Mouse (Mus musculus): ENCODE measurements around the gene Fkbp8. TPM values are rescaled to one million over a fixed set of nuclear protein-coding genes. Genes with fewer than 3 reads are reported as not detected.
A peak's percentile ranks its signal among the peaks of the same experiment; 100 is the strongest.

Gene Fkbp8
- polyA plus RNA-seq, 1 experiment from 2014 or later = 389 TPM

GRCm38 (mm10) chr8:70513441-70513840 is 14.1 kb upstream of the Fkbp8 start:
- WGBS = 61% methylated on average over 2 of the region's 2 CpGs
- peaks cover 18% of the 10 kb centered on the region for H3K4me1 ChIP-seq
- no peak overlapping the region for H3K27ac ChIP-seq (replicated peaks)
- peaks cover 31% of the 10 kb centered on the region for H3K36me3 ChIP-seq
- no peak overlapping the region for H3K4me3 ChIP-seq (replicated peaks)
- H3K4me2 ChIP-seq = no peak overlapping the region
- H3K27me3 ChIP-seq (replicated peaks) = no peaks in the 10 kb centered on the region
- ATAC-seq (ENCODE audit: low FRiP score) = no peak
- H3K9ac ChIP-seq (replicated peaks) = no peak overlapping the region
- H3K9me3 ChIP-seq (replicated peaks) = no peaks in the 10 kb centered on the region

- ATAC-seq (ENCODE audit: low FRiP score) = no peak
- no peaks in the 10 kb centered on the region for H3K9me3 ChIP-seq (replicated peaks)
- no peak overlapping the region for H3K4me2 ChIP-seq
- H3K27ac ChIP-seq (replicated peaks) = no peak overlapping the region
- H3K4me1 ChIP-seq = peaks cover 9% of the 10 kb centered on the region
- peaks cover 36% of the 10 kb centered on the region for H3K36me3 ChIP-seq
- H3K27me3 ChIP-seq (replicated peaks) = no peaks in the 10 kb centered on the region
- WGBS = 84% methylated on average over 10 of the region's 10 CpGs
- no peak overlapping the region for H3K4me3 ChIP-seq (replicated peaks)
- H3K9ac ChIP-seq (replicated peaks) = no peak overlapping the region
Measured at GRCm38 (mm10) chr8:70517940-70518643, 9.4 kb upstream of the Fkbp8 start.

GRCm38 (mm10) chr8:70519043-70519442 is 8.5 kb upstream of the Fkbp8 start:
- peaks cover 30% of the 10 kb centered on the region for H3K36me3 ChIP-seq

GRCm38 (mm10) chr8:70519606-70520005 is 7.9 kb upstream of the Fkbp8 start:
- Histone ChIP-seq H3K4me2 (no peak overlapping the region), H3K9me3 (replicated peaks) (no peaks in the 10 kb centered on the region), H3K4me1 (peaks cover 17% of the 10 kb centered on the region), H3K4me3 (replicated peaks) (no peak overlapping the region), H3K9ac (replicated peaks) (no peak overlapping the region), H3K27me3 (replicated peaks) (no peaks in the 10 kb centered on the region), H3K27ac (replicated peaks) (no peak overlapping the region), H3K36me3 (peaks cover 25% of the 10 kb centered on the region)
- 71% methylated on average over 2 of the region's 2 CpGs for WGBS
- ATAC-seq (ENCODE audit: low FRiP score) = no peak

More at GRCm38 (mm10) chr8:70519043-70519442, 8.5 kb upstream of the Fkbp8 start:
- H3K4me1 ChIP-seq = peaks cover 17% of the 10 kb centered on the region
- H3K27ac ChIP-seq (replicated peaks) = no peak overlapping the region
- H3K27me3 ChIP-seq (replicated peaks) = no peaks in the 10 kb centered on the region
- 95% methylated on average over 6 of the region's 6 CpGs for WGBS
- H3K4me2 ChIP-seq = no peak overlapping the region
- H3K4me3 ChIP-seq (replicated peaks) = no peak overlapping the region
- no peak overlapping the region for H3K9ac ChIP-seq (replicated peaks)
- no peaks in the 10 kb centered on the region for H3K9me3 ChIP-seq (replicated peaks)
- no peak for ATAC-seq (ENCODE audit: low FRiP score)

- Histone ChIP-seq H3K4me1 (peaks cover 28% of the 10 kb centered on the region), H3K27me3 (replicated peaks) (no peaks in the 10 kb centered on the region), H3K9ac (replicated peaks) (peak overlapping the region; percentile 61), H3K27ac (replicated peaks) (peak overlapping the region; percentile 90), H3K36me3 (peaks cover 15% of the 10 kb centered on the region), H3K4me2 (peak overlapping the region; percentile 65), H3K9me3 (replicated peaks) (no peaks in the 10 kb centered on the region), H3K4me3 (replicated peaks) (peak overlapping the region; percentile 72)
- peak; percentile 86 for ATAC-seq (ENCODE audit: low FRiP score)
- WGBS = under 1% methylated on average over 48 of the region's 51 CpGs
Measured at GRCm38 (mm10) chr8:70522592-70523403, 4.7 kb upstream of the Fkbp8 start.

- Histone ChIP-seq H3K27me3 (replicated peaks) (no peaks in the 10 kb centered on the region), H3K4me2 (peak overlapping the region; percentile 80), H3K9ac (replicated peaks) (peak overlapping the region; percentile 93), H3K36me3 (peaks cover 22% of the 10 kb centered on the region), H3K4me1 (peaks cover 46% of the 10 kb centered on the region), H3K4me3 (replicated peaks) (peak overlapping the region; percentile 80), H3K27ac (replicated peaks) (peak overlapping the region; percentile 92), H3K9me3 (replicated peaks) (no peaks in the 10 kb centered on the region)
- 0 out of 2 replicates have a peak, but pooled peaks have one; percentile 15 for ATAC-seq (ENCODE audit: low FRiP score)
- 2% methylated on average over 8 of the region's 8 CpGs for WGBS
Measured at GRCm38 (mm10) chr8:70527111-70527511, 413 bp upstream of the Fkbp8 start.

- Histone ChIP-seq H3K4me3 (replicated peaks) (peak overlapping the region; percentile 80), H3K36me3 (peaks cover 34% of the 10 kb centered on the region), H3K9me3 (replicated peaks) (no peaks in the 10 kb centered on the region), H3K4me2 (peak overlapping the region; percentile 80), H3K27ac (replicated peaks) (peak overlapping the region; percentile 92), H3K27me3 (replicated peaks) (no peaks in the 10 kb centered on the region), H3K9ac (replicated peaks) (peak overlapping the region; percentile 93), H3K4me1 (peaks cover 39% of the 10 kb centered on the region)
- ATAC-seq (ENCODE audit: low FRiP score) = no peak
- 34% methylated on average over 13 of the region's 13 CpGs for WGBS
Measured at GRCm38 (mm10) chr8:70528182-70528797, 766 bp downstream of the Fkbp8 start.

- H3K4me3 ChIP-seq (replicated peaks) = no peak overlapping the region
- no peaks in the 10 kb centered on the region for H3K9me3 ChIP-seq (replicated peaks)
- peak overlapping the region; percentile 15; the same call in 1 of the 2 replicates for H3K4me2 ChIP-seq
- ATAC-seq (ENCODE audit: low FRiP score) = no peak
- peaks cover 44% of the 10 kb centered on the region for H3K36me3 ChIP-seq
- no peaks in the 10 kb centered on the region for H3K27me3 ChIP-seq (replicated peaks)
- 85% methylated on average over 5 of the region's 5 CpGs for WGBS
- peaks cover 33% of the 10 kb centered on the region for H3K4me1 ChIP-seq
- H3K27ac ChIP-seq (replicated peaks) = no peak overlapping the region
- H3K9ac ChIP-seq (replicated peaks) = no peak overlapping the region
Measured at GRCm38 (mm10) chr8:70529299-70529698, 1.8 kb downstream of the Fkbp8 start.

- Histone ChIP-seq H3K4me1 (peaks cover 33% of the 10 kb centered on the region), H3K27ac (replicated peaks) (no peak overlapping the region), H3K4me3 (replicated peaks) (no peak overlapping the region), H3K9me3 (replicated peaks) (no peaks in the 10 kb centered on the region), H3K27me3 (replicated peaks) (no peaks in the 10 kb centered on the region), H3K9ac (replicated peaks) (no peak overlapping the region), H3K36me3 (peaks cover 48% of the 10 kb centered on the region), H3K4me2 (no peak overlapping the region)
- no peak for ATAC-seq (ENCODE audit: low FRiP score)
- WGBS = over 99% methylated on average over 3 of the region's 3 CpGs
Measured at GRCm38 (mm10) chr8:70529741-70530161, 2.2 kb downstream of the Fkbp8 start.

GRCm38 (mm10) chr8:70530314-70530713 is 2.8 kb downstream of the Fkbp8 start:
- ATAC-seq (ENCODE audit: low FRiP score) = no peak
- Histone ChIP-seq H3K4me3 (replicated peaks) (no peak overlapping the region), H3K4me2 (no peak overlapping the region), H3K9me3 (replicated peaks) (no peaks in the 10 kb centered on the region), H3K9ac (replicated peaks) (no peak overlapping the region), H3K4me1 (peaks cover 33% of the 10 kb centered on the region), H3K27me3 (replicated peaks) (no peaks in the 10 kb centered on the region), H3K36me3 (peaks cover 53% of the 10 kb centered on the region), H3K27ac (replicated peaks) (no peak overlapping the region)
- 93% methylated on average over 2 of the region's 2 CpGs for WGBS

GRCm38 (mm10) chr8:70534281-70534680 is 6.8 kb downstream of the Fkbp8 start:
- Histone ChIP-seq H3K27ac (replicated peaks) (no peak overlapping the region), H3K9me3 (replicated peaks) (no peaks in the 10 kb centered on the region), H3K4me1 (peaks cover 18% of the 10 kb centered on the region), H3K36me3 (peaks cover 71% of the 10 kb centered on the region), H3K4me2 (no peak overlapping the region), H3K9ac (replicated peaks) (no peak overlapping the region), H3K4me3 (replicated peaks) (no peak overlapping the region), H3K27me3 (replicated peaks) (no peaks in the 10 kb centered on the region)
- ATAC-seq (ENCODE audit: low FRiP score) = no peak
- WGBS = 97% methylated on average over 12 of the region's 12 CpGs
